Mouse (Mus musculus): ENCODE measurements around the gene Emid1. TPM values are rescaled to one million over a fixed set of nuclear protein-coding genes. Genes with fewer than 3 reads are reported as not detected.

Emid1 gene
- polyA plus RNA-seq, 1 experiment from 2014 or later: 9.3 TPM

DNA sequence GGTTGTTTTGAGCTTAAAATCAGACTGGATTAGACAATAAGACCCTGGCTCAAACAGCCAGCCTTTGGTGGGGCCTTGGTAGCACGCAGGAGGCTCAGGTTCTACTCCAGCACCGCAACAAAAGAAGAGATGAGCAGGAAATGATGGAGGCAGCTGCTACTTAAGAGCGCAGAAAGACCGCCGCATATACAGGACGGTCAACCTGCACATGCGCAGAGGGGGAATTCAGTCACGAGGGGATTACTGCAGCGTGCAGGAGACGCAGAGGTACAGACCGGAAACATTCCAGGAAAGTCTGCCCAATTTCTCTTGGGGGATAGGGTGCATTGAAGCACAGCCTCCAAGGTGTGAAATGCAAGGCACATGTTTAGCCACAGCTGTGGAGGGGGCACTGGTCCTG is 6.0 kb upstream of the Emid1 start:
- Histone ChIP-seq H3K27ac (no peak overlapping the region), H3K4me1 (0 out of 2 replicates have a peak, but pooled peaks cover 5% of the 10 kb centered on the region), H3K4me2 (no peak overlapping the region), H3K27me3 (replicated peaks) (no peaks in the 10 kb centered on the region), H3K9me3 (no peaks in the 10 kb centered on the region), H3K36me3 (replicated peaks) (no peaks in the 10 kb centered on the region), H3K4me3 (no peak overlapping the region), H3K9ac (no peak overlapping the region)
- no peak for ATAC-seq (replicated peaks)
- WGBS: 80% methylated on average over 11 of the region's 11 CpGs

DNA sequence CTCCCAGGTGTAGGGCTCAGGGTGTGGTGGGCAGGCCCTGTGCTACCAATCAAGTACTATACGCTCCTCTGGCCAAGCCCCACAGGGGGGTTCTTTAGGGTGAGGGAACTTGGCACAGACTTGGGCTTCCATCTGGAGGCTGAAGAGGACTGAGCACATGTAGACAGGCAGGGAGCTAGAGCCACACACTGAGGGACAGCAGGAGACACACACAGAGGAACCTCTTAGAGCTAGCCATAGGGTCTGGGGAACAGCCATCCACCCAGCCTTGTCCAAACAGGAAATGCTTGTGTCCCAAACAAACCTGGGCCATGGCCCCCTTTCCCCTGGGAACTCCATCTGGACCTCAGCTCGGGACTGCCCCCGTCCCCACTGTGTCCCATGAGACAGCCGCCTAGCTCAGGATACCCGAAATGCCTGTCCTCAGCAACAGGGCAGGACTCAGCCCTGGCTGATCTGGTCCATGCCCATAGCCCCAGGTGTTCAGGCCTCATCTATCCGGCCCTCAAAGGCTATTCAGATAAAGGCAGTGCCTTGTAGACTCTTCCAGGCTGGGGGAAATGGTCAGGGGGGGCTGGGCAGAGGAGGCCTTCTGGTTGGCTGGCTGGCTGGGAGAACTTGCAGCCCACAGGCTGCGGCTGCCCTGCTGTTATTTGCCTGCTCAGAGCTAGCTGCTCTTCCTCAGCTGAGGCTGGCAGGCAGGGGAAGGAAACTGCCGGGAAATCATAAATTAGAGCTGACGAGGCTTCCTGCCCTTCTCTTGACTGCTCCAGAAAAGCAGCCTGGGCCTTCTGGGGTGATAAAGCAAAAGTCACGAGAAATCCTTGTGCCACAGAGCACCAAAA is 3.1 kb upstream of the Emid1 start:
- Histone ChIP-seq H3K36me3 (replicated peaks) (no peaks in the 10 kb centered on the region), H3K4me2 (no peak overlapping the region), H3K27me3 (replicated peaks) (peaks cover 15% of the 10 kb centered on the region), H3K27ac (no peak overlapping the region), H3K9me3 (no peaks in the 10 kb centered on the region), H3K9ac (no peak overlapping the region), H3K4me1 (peaks cover 17% of the 10 kb centered on the region; the same call in 1 of the 2 replicates), H3K4me3 (no peak overlapping the region)
- 43% methylated on average over 10 of the region's 10 CpGs for WGBS
- no peak for ATAC-seq (replicated peaks)

DNA sequence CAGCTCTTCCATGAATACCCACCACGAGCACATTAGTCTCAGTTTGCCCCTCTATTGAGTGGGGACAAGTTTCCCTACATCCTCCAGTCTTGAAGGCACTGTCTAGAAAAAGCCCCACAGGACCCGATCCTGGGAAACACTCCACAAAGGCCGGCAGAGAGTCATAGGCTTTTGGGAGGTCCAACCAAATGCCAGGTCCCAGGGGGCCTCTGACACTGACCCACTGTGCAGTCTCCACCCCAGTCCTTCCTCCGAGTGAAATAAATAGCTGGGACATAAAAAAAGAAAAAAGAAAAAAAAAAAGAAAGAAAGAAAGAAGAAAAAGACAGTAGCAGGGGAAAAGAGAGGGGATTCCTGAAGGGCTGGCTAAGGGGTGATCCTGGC is 818 bp downstream of the Emid1 start:
- Histone ChIP-seq H3K27me3 (replicated peaks) (peaks cover 19% of the 10 kb centered on the region), H3K27ac (no peak overlapping the region), H3K4me3 (peak overlapping the region; percentile 51), H3K4me2 (peak overlapping the region; percentile 96), H3K36me3 (replicated peaks) (no peaks in the 10 kb centered on the region), H3K9ac (peak overlapping the region; percentile 55; the same call in 1 of the 2 replicates), H3K4me1 (peaks cover 23% of the 10 kb centered on the region), H3K9me3 (no peaks in the 10 kb centered on the region)
- WGBS: 15% methylated on average over 4 of the region's 4 CpGs
- no peak for ATAC-seq (replicated peaks)

DNA sequence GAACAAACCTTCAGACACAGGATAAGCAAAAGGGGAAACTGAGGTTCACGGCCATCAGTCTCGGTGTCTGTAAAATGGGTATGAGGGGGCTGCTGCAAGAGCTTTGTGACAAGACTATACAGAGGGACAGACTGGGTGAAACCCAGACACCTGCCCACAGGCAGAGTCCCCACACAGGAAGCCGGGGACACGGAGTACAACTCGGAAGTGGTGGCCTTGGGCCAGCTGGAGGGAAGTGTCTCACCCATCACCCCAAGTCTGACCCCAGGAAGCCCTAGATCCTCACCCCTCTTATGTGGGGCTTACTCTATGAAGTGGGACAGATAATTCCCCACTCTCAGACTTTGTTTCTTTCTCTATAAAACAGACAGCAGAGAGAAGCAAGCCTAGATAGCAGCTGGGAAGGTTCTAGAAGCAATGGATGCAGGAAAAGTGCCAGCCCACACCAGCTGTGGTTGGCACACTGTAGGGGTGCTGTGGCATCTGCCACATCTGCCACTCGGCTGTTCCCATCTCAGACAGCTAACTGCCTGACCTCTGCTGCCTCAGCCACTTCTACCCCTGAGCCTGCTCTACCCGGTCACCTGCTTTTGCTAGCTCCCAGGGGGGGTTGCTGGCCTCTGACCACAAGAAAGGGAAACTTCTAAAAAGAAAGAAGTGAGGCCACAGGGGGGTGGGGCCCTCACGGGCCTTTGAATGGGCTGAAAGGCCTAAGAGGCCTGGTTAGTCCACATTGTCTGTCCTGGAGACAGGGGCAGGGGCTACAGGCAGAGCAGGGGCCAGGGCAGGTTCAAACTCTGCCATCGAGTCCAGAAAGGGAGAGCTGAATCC is 1.4 kb downstream of the Emid1 start:
- Histone ChIP-seq H3K27me3 (replicated peaks) (peaks cover 19% of the 10 kb centered on the region), H3K9me3 (no peaks in the 10 kb centered on the region), H3K4me1 (peaks cover 23% of the 10 kb centered on the region), H3K4me2 (0 out of 2 replicates have a peak overlapping the region, but pooled peaks have one; percentile 96), H3K36me3 (replicated peaks) (no peaks in the 10 kb centered on the region), H3K9ac (no peak overlapping the region), H3K27ac (no peak overlapping the region), H3K4me3 (no peak overlapping the region)
- no peak for ATAC-seq (replicated peaks)
- 54% methylated on average over 9 of the region's 9 CpGs for WGBS

DNA sequence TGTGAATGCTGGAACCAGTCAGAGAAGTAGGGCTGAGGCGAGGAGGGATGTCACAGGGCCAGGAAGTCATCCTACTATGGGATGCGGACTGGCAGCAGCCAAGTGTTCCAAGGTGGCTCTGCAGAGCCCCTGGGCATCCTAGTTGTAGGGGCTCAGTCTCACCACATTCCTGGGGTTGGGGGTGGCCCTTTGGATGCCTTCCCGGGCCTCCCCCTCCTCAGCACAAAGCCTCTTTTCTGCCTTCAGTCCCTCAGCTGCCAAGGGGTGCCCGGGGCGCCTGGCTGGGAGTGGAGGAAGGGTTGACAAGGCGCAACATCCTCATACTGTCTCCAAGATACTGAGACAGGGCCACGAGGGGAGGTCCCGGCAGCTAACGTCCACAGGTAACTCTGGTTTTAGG is 2.1 kb downstream of the Emid1 start:
- 71% methylated on average over 9 of the region's 9 CpGs for WGBS
- Histone ChIP-seq H3K36me3 (replicated peaks) (no peaks in the 10 kb centered on the region), H3K4me2 (no peak overlapping the region), H3K4me3 (no peak overlapping the region), H3K27me3 (replicated peaks) (peaks cover 19% of the 10 kb centered on the region), H3K27ac (no peak overlapping the region), H3K4me1 (peaks cover 19% of the 10 kb centered on the region), H3K9me3 (no peaks in the 10 kb centered on the region), H3K9ac (no peak overlapping the region)
- no peak for ATAC-seq (replicated peaks)

DNA sequence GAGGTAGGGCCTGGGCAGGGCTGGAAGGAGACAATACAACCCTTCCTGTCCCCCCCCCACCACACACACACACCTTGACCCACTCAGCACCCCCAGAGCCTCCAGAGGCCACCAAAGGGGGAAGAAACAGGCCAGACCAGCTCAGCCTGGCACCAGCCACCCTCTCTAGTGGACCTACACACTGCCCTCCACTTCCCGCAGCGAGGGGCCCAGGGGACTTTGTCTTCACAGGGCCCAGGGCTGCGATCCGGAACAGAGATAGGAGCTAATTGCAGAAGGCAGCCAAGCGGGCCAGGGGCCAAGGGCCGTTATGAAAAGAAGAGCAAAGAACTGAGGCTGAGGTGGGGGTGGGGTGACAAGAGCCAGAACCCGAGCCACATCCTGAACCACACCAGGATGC is 2.8 kb downstream of the Emid1 start:
- Histone ChIP-seq H3K9ac (no peak overlapping the region), H3K27ac (no peak overlapping the region), H3K27me3 (replicated peaks) (peaks cover 19% of the 10 kb centered on the region), H3K4me3 (no peak overlapping the region), H3K4me2 (no peak overlapping the region), H3K4me1 (peaks cover 19% of the 10 kb centered on the region), H3K9me3 (no peaks in the 10 kb centered on the region), H3K36me3 (replicated peaks) (no peaks in the 10 kb centered on the region)
- WGBS: 10% methylated on average over 7 of the region's 7 CpGs
- ATAC-seq (replicated peaks): no peak

DNA sequence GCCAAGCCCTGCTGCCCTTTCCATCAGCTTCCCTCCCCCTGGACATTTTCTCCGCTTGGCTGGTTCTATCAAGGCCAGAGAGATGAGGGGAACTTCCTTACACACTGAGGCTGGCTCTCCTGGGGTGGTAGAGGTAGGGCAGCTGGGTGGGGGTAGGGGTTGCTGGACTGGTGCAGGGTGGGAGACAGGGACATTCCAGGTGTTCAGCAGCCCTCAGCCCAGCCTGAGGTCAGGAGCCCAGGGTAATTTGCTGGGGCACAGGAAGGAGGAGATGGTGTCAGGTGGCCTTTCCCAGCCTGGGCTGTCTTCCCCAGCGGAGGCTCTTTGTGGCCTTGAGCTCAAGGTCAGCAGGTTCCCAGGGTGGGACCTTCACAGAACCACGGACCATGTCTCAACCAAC is 6.5 kb downstream of the Emid1 start:
- no peaks in the 10 kb centered on the region for H3K9me3 ChIP-seq
- no peaks in the 10 kb centered on the region for H3K36me3 ChIP-seq (replicated peaks)
- H3K4me3 ChIP-seq: no peak overlapping the region
- 0 out of 2 replicates have a peak, but pooled peaks cover 4% of the 10 kb centered on the region for H3K27me3 ChIP-seq (replicated peaks)
- no peak overlapping the region for H3K4me2 ChIP-seq
- no peak overlapping the region for H3K27ac ChIP-seq
- H3K9ac ChIP-seq: no peak overlapping the region
- H3K4me1 ChIP-seq: peaks cover 8% of the 10 kb centered on the region; the same call in 1 of the 2 replicates
- WGBS: 72% methylated on average over 3 of the region's 3 CpGs
- ATAC-seq (replicated peaks): no peak

DNA sequence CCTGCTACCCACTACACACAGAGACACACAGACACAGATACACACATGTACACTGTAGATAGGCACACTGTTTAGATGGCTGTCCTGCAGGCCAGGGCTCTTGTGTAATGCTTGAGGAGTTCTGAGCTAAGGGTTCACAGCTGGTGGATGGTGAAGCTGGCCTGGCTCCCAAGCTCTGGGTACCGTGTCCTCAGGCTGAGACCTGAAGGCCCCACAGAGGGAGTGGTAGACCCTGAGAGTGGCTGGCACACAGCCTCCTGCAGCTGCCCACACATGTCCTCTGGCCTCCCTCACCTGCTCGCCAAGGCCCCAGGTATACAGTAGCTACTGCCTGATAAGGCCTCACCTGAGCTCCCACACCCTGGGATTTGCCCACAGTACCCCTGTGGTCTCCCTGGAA is 10.1 kb downstream of the Emid1 start:
- no peak for ATAC-seq (replicated peaks)
- no peaks in the 10 kb centered on the region for H3K27me3 ChIP-seq (replicated peaks)
- H3K27ac ChIP-seq: no peak overlapping the region
- no peak overlapping the region for H3K4me3 ChIP-seq
- H3K4me1 ChIP-seq: peaks cover 5% of the 10 kb centered on the region; the same call in 1 of the 2 replicates
- WGBS: 82% methylated on average over 2 of the region's 2 CpGs
- no peak overlapping the region for H3K4me2 ChIP-seq
- H3K9ac ChIP-seq: no peak overlapping the region
- H3K9me3 ChIP-seq: no peaks in the 10 kb centered on the region
- H3K36me3 ChIP-seq (replicated peaks): no peaks in the 10 kb centered on the region

DNA sequence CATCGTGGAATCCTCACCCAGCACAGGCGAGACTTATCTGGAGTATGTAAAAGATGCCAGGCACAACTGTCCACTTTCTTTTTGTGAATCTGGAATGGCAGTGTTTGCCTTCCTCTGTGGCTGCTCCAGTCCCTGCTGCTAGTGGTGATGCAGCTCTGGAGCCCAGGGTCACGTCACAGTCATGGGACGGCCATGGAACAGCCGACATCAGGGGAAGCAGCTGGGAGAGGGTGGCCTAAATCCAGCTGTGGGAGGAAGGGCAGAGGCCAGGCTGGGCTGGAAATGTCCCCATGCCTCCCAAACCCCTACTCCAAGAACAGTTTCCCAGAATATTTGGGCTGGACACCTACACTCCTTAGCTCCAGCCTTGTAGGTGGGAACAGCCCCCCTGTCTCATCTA is 10.8 kb downstream of the Emid1 start:
- no peak overlapping the region for H3K27ac ChIP-seq
- H3K4me3 ChIP-seq: no peak overlapping the region
- no peaks in the 10 kb centered on the region for H3K9me3 ChIP-seq
- H3K27me3 ChIP-seq (replicated peaks): no peaks in the 10 kb centered on the region
- ATAC-seq (replicated peaks): no peak
- no peak overlapping the region for H3K9ac ChIP-seq
- WGBS: 86% methylated on average over 5 of the region's 5 CpGs
- H3K4me2 ChIP-seq: no peak overlapping the region
- no peaks in the 10 kb centered on the region for H3K36me3 ChIP-seq (replicated peaks)
- peaks cover 5% of the 10 kb centered on the region; the same call in 1 of the 2 replicates for H3K4me1 ChIP-seq

DNA sequence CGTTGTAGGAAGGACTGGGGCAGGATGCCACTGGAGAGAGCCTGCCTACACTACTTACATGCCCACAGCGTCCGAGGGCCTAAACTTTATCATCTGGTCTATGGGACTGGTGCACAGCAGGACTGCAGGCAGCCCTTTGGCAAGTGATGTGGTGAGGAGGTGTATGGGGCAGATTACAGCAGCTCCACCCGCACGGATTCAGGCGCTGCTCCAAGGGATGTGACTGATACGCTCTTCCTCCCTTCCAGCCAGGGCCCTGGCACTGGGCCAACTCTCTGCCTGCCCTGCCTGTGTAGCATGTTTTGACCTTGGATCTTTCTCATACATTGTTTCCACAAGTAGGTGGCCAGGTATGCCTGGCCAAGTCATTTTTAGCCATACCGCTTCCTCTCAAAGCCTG is 11.4 kb downstream of the Emid1 start:
- Histone ChIP-seq H3K27me3 (replicated peaks) (no peaks in the 10 kb centered on the region), H3K4me1 (peaks cover 5% of the 10 kb centered on the region; the same call in 1 of the 2 replicates), H3K9me3 (no peaks in the 10 kb centered on the region), H3K4me3 (no peak overlapping the region), H3K36me3 (replicated peaks) (no peaks in the 10 kb centered on the region), H3K4me2 (no peak overlapping the region), H3K27ac (no peak overlapping the region), H3K9ac (no peak overlapping the region)
- WGBS: 57% methylated on average over 8 of the region's 8 CpGs
- no peak for ATAC-seq (replicated peaks)

DNA sequence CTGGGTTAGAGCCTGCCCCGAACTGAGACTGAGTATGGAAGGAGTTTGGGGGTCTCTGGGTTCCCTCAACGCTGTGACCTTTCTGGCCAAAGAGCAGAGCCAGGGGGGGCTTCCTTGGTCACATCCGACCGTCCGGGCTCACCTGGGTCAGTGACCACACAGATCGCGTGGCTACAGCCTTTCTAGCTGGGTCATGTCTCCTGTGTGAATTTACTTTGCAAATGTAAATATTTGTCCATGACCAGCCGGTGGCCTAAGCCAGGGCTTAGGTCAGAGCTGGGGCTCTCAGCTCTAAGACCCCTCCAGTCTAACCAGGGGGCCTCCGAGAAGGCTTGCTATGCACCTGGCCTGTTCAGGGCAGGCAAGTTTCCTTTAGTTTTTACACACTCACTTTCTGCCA is 12.7 kb downstream of the Emid1 start:
- ATAC-seq (replicated peaks): no peak
- H3K4me1 ChIP-seq: peaks cover 5% of the 10 kb centered on the region; the same call in 1 of the 2 replicates
- no peak overlapping the region for H3K9ac ChIP-seq
- no peak overlapping the region for H3K4me2 ChIP-seq
- H3K4me3 ChIP-seq: no peak overlapping the region
- H3K9me3 ChIP-seq: no peaks in the 10 kb centered on the region
- no peaks in the 10 kb centered on the region for H3K27me3 ChIP-seq (replicated peaks)
- H3K36me3 ChIP-seq (replicated peaks): no peaks in the 10 kb centered on the region
- 82% methylated on average over 9 of the region's 9 CpGs for WGBS
- H3K27ac ChIP-seq: no peak overlapping the region

DNA sequence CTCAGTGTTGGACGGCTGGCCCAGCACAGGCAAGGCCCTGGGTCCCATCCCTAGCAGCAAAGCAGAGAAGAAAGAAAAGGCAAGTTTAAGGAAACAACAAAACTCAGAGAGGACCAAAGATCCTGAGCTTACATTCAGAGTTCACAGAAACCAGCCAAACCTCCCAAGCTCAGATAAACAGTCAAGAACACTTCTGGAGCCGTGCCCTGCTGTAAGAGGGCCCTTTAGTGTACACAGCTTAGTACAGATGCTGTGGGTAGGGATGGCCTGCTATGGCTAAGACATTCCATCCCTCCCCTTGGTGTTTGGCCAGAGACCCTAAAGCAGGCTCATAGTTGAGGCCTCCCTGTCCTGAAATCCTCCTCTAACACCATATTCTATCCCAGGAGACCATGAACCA is 13.4 kb downstream of the Emid1 start:
- H3K36me3 ChIP-seq (replicated peaks): no peaks in the 10 kb centered on the region
- ATAC-seq (replicated peaks): no peak
- 82% methylated on average over 2 of the region's 2 CpGs for WGBS

More for the DNA sequence above, 13.4 kb downstream of the Emid1 start:
- H3K4me2 ChIP-seq: no peak overlapping the region
- H3K27ac ChIP-seq: no peak overlapping the region
- H3K9ac ChIP-seq: no peak overlapping the region
- no peaks in the 10 kb centered on the region for H3K9me3 ChIP-seq
- H3K4me3 ChIP-seq: no peak overlapping the region
- no peaks in the 10 kb centered on the region for H3K27me3 ChIP-seq (replicated peaks)
- peaks cover 5% of the 10 kb centered on the region; the same call in 1 of the 2 replicates for H3K4me1 ChIP-seq
